ENCODE assay signal across 12 mouse cellular contexts in the genomic region with DNA sequence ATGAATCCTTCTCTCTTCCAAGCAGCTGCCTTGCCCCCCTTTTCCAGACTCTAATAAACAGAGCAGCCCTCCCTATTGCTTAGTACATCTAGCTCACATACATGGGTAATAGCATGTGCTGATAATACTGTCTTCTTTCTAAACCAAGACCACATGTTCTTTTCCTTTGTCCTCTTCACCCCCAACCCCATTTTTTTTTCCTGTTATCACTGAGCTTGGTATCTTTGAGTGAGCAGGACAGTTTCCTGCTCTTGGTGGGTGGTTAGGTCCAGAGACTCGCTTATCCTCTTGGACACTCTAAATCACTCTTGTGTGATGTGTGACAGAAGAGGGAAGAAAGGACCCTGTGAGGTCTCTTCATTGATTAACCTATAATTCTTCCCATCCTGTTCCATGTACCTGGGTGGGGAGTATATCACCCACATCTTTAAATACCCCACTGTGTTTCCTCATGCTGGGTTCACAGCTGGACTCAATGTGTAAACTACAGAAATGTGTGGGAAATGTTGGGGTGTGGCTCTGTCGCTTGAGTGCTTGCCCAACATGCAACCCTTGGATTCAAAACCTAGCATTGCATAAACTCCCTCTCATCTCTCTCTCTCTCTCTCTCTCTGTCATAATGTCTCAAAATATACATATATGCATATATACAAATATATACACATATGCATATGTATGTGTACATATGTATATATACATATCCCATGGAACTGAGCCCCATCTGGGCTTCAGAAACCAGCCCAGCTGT. TPM values are rescaled to one million over a fixed set of nuclear protein-coding genes. Genes with fewer than 3 reads are reported as not detected.
DNase-seq lines count a peak whose midpoint lies in the region; ATAC-seq and TF ChIP-seq lines count a peak whose summit lies in the region.
"Had no signal": no experiment of that assay in that cellular context is flagged by ENCODE, and none has a peak within 500 bp of the region (broad histone marks: within the 10 kb centered on the region; RNA-seq: fewer than 3 reads in every experiment).

No protein-coding gene starts in this region.

- peaks cover 30% of the 10 kb centered on the region for H3K4me1 ChIP-seq in forebrain, embryonic 15.5 days
- peaks cover 35% of the 10 kb centered on the region for H3K4me1 ChIP-seq in forebrain, embryonic 13.5 days
- peaks cover 46 to 76% of the 10 kb centered on the region in 2 experiments for H3K4me1 ChIP-seq in MEL (ENCODE audit: control insufficient read depth in 1 of 2, insufficient read depth in 2 of 2, low read length in 2 of 2)
- H3K4me1 ChIP-seq in hindbrain, embryonic 10.5 days (replicated peaks): peaks cover 53% of the 10 kb centered on the region
- H3K4me1 ChIP-seq in midbrain, embryonic 15.5 days: peaks cover 34% of the 10 kb centered on the region

- no peak overlapping the region for H3K9ac ChIP-seq in forebrain, embryonic 15.5 days (replicated peaks)
- no peak overlapping the region for H3K9ac ChIP-seq in forebrain, embryonic 13.5 days
- H3K9ac ChIP-seq in MEL (ENCODE audit: control insufficient read depth, low read depth, low read length, poor library complexity, severe bottlenecking): peak overlapping the region; percentile 15; the same call in 1 of the 2 replicates
- no peak overlapping the region for H3K9ac ChIP-seq in midbrain, embryonic 15.5 days
- H3K9ac ChIP-seq: intestine, embryonic 15.5 days had no signal

- 90% methylated on average over 2 of the region's 2 CpGs for WGBS in forebrain, embryonic 15.5 days
- 96% methylated on average over 2 of the region's 2 CpGs for WGBS in forebrain, embryonic 13.5 days
- 81% methylated on average over 2 of the region's 2 CpGs for WGBS in hindbrain, embryonic 10.5 days
- 93% methylated on average over 2 of the region's 2 CpGs for WGBS in midbrain, embryonic 15.5 days

- peak overlapping the region; percentile 57 for H3K27ac ChIP-seq in forebrain, embryonic 15.5 days (replicated peaks)
- no peak overlapping the region for H3K27ac ChIP-seq in forebrain, embryonic 13.5 days
- peak overlapping the region; percentile 92 for H3K27ac ChIP-seq in MEL (ENCODE audit: control insufficient read depth, low read depth, low read length)
- peak overlapping the region; percentile 82 for H3K27ac ChIP-seq in hindbrain, embryonic 10.5 days
- peak overlapping the region; percentile 70; the same call in 1 of the 2 replicates for H3K27ac ChIP-seq in midbrain, embryonic 15.5 days

- TF ChIP-seq EP300 in MEL (IDR thresholded peaks at IDR 0.05; ENCODE audit: low read depth in 1 of 2, low read length in 2 of 2): peak; percentile 46 to 61; a peak in 2 of 4 replicates

- no peaks in the 10 kb centered on the region for H3K9me3 ChIP-seq in forebrain, embryonic 15.5 days
- H3K9me3 ChIP-seq in forebrain, embryonic 13.5 days (replicated peaks): no peaks in the 10 kb centered on the region
- no peaks in the 10 kb centered on the region for H3K9me3 ChIP-seq in MEL (replicated peaks; ENCODE audit: insufficient read depth, low read length)
- H3K9me3 ChIP-seq in hindbrain, embryonic 10.5 days: no peaks in the 10 kb centered on the region
- no peaks in the 10 kb centered on the region for H3K9me3 ChIP-seq in midbrain, embryonic 15.5 days
- H3K9me3 ChIP-seq: forebrain, embryonic 10.5 days; intestine, embryonic 15.5 days had no signal

- peaks cover 2% of the 10 kb centered on the region; the same call in 1 of the 2 replicates for H3K79me2 ChIP-seq in MEL (ENCODE audit: control insufficient read depth, insufficient read depth, low read length, poor library complexity)

- ATAC-seq in forebrain, embryonic 15.5 days (replicated peaks): no peak
- ATAC-seq in forebrain, embryonic 13.5 days: no peak
- ATAC-seq in midbrain, embryonic 15.5 days (replicated peaks): no peak; the same call in 1 of the 2 replicates
- ATAC-seq: intestine, embryonic 15.5 days had no signal

- H3K4me3 ChIP-seq in forebrain, embryonic 15.5 days: no peak overlapping the region
- H3K4me3 ChIP-seq in forebrain, embryonic 13.5 days: no peak overlapping the region
- H3K4me3 ChIP-seq in MEL (ENCODE audit: control insufficient read depth in 1 of 2, insufficient read depth in 1 of 2, low read depth in 2 of 2, low read length in 2 of 2): no peak overlapping the region
- H3K4me3 ChIP-seq in hindbrain, embryonic 10.5 days: no peak overlapping the region
- no peak overlapping the region for H3K4me3 ChIP-seq in midbrain, embryonic 15.5 days
- H3K4me3 ChIP-seq: intestine, embryonic 15.5 days; myocyte had no signal

- no peak for TF ChIP-seq CTCF in MEL (IDR thresholded peaks at IDR 0.05 in 2 of 3, conservative IDR thresholded peaks at IDR 0.05 in 1 of 3; ENCODE audit: control insufficient read depth in 1 of 3, insufficient read depth in 1 of 3, low read depth in 2 of 3, low read length in 3 of 3, poor library complexity in 1 of 3, severe bottlenecking in 1 of 3)

- no peak overlapping the region for H3K4me2 ChIP-seq in forebrain, embryonic 15.5 days (replicated peaks)
- no peak overlapping the region for H3K4me2 ChIP-seq in forebrain, embryonic 13.5 days
- H3K4me2 ChIP-seq in midbrain, embryonic 15.5 days: no peak overlapping the region
- H3K4me2 ChIP-seq: intestine, embryonic 15.5 days had no signal

- peak; percentile 43 for DNase-seq in MEL (ENCODE audit: low read depth, low spot score)
- no peak for DNase-seq in hindbrain, embryonic 10.5 days (ENCODE audit: low spot score)
- DNase-seq in kidney, postnatal 10 days: no peak
- DNase-seq in gastrocnemius, adult 18-20 months (ENCODE audit: low spot score): no peak
- no peak for DNase-seq in thymus, postnatal 10 days (ENCODE audit: low spot score in 2 of 2)
- DNase-seq: thymus, adult 18-20 months had no signal

- H3K36me3 ChIP-seq in forebrain, embryonic 15.5 days: no peaks in the 10 kb centered on the region
- H3K36me3 ChIP-seq in forebrain, embryonic 13.5 days (ENCODE audit: poor library complexity, severe bottlenecking): no peaks in the 10 kb centered on the region
- H3K36me3 ChIP-seq in MEL (ENCODE audit: control insufficient read depth in 1 of 2, insufficient read depth in 2 of 2, low read length in 2 of 2): peaks cover 0 to 65% of the 10 kb centered on the region in 2 experiments; a peak in 2 of 4 replicates
- no peaks in the 10 kb centered on the region for H3K36me3 ChIP-seq in hindbrain, embryonic 10.5 days
- no peaks in the 10 kb centered on the region for H3K36me3 ChIP-seq in midbrain, embryonic 15.5 days (replicated peaks)
- H3K36me3 ChIP-seq: forebrain, embryonic 10.5 days; intestine, embryonic 15.5 days had no signal

- H3K27me3 ChIP-seq in forebrain, embryonic 15.5 days: no peaks in the 10 kb centered on the region
- H3K27me3 ChIP-seq in forebrain, embryonic 13.5 days: peaks cover 31% of the 10 kb centered on the region; the same call in 1 of the 2 replicates
- H3K27me3 ChIP-seq in MEL (ENCODE audit: control insufficient read depth in 1 of 2, insufficient read depth in 2 of 2, low read length in 2 of 2): no peaks in the 10 kb centered on the region
- H3K27me3 ChIP-seq in hindbrain, embryonic 10.5 days (ENCODE audit: insufficient read depth, poor library complexity, severe bottlenecking): no peaks in the 10 kb centered on the region
- H3K27me3 ChIP-seq in midbrain, embryonic 15.5 days (replicated peaks): no peaks in the 10 kb centered on the region
- H3K27me3 ChIP-seq: intestine, embryonic 15.5 days had no signal

- no peak for TF ChIP-seq POLR2A in MEL (IDR thresholded peaks at IDR 0.05; ENCODE audit: control insufficient read depth in 1 of 2, insufficient read depth in 1 of 2, low read depth in 1 of 2, low read length in 2 of 2, poor library complexity in 1 of 2)

- no peak for TF ChIP-seq RAD21 in MEL (IDR thresholded peaks at IDR 0.05; ENCODE audit: low read depth, low read length)

TF ChIP-seq in MEL, 35 proteins besides CTCF, POLR2A, EP300 and RAD21:
- TF ChIP-seq SIN3A (IDR thresholded peaks at IDR 0.05; ENCODE audit: low read length) (0 out of 2 replicates have a peak, but pooled peaks have one; percentile 47), CHD2 (IDR thresholded peaks at IDR 0.05; ENCODE audit: low read length) (no peak), MAZ (IDR thresholded peaks at IDR 0.05; ENCODE audit: low read depth, low read length) (peak; percentile 41; the same call in 1 of the 2 replicates), USF1 (IDR thresholded peaks at IDR 0.05; ENCODE audit: low read depth, low read length) (no peak), RCOR1 (IDR thresholded peaks at IDR 0.05; ENCODE audit: low read depth, low read length) (0 out of 2 replicates have a peak, but pooled peaks have one; percentile 30), MYC (IDR thresholded peaks at IDR 0.05; ENCODE audit: low read depth, low read length) (peak; percentile 48; the same call in 1 of the 2 replicates), MAX (IDR thresholded peaks at IDR 0.05; ENCODE audit: low read length) (peak; percentile 23), ZKSCAN1 (IDR thresholded peaks at IDR 0.05; ENCODE audit: low read depth, low read length) (no peak), TCF12 (IDR thresholded peaks at IDR 0.05; ENCODE audit: low read depth, low read length) (peak; percentile 44; the same call in 1 of the 2 replicates), GATA1 (IDR thresholded peaks at IDR 0.05; ENCODE audit: low read depth, low read length) (0 out of 2 replicates have a peak, but pooled peaks have one; percentile 3), ZNF384 (IDR thresholded peaks at IDR 0.05; ENCODE audit: low read depth, low read length) (peak; percentile 77), ETS1 (IDR thresholded peaks at IDR 0.05; ENCODE audit: low read depth, low read length) (peak; percentile 76), MXI1 (IDR thresholded peaks at IDR 0.05; ENCODE audit: low read depth, low read length) (peak; percentile 33; the same call in 1 of the 2 replicates), HCFC1 (IDR thresholded peaks at IDR 0.05; ENCODE audit: low read depth, low read length) (no peak)

RNA-seq across cellular contexts. Expression of a gene that starts 58.9 kb away (rescaled TPM):
- polyA plus RNA-seq in forebrain, embryonic 15.5 days (2015; fragmentation: Nextera tagmentation; extraction: Ambion mirVana): 69.5 and 71.9 TPM in 2 replicates
- 38.8 and 41.9 TPM in 2 replicates for polyA plus RNA-seq in forebrain, embryonic 13.5 days (2015; fragmentation: Nextera tagmentation; extraction: Ambion mirVana)
- total RNA-seq in MEL (2012; rRNA removed): 2.8 and 3.0 TPM in 2 replicates
- polyA plus RNA-seq in MEL (2012; ENCODE audit: insufficient read depth in 1 of 2, insufficient read length in 2 of 2, low read depth in 1 of 2, low replicate concordance in 2 of 2, missing spikeins in 1 of 2): 1 to 10 TPM in 1 of 2 experiments, not detected in 1; 1.3 TPM
- 13.3 and 20.6 TPM in 2 replicates for polyA plus RNA-seq in hindbrain, embryonic 10.5 days (2016; fragmentation: Nextera tagmentation; extraction: Ambion mirVana)
- 95.1 and 98.5 TPM in 2 replicates for polyA plus RNA-seq in midbrain, embryonic 15.5 days (2015; fragmentation: Nextera tagmentation; extraction: Ambion mirVana)
- under 1 TPM; 0.43 to 0.80 TPM for total RNA-seq in gastrocnemius, adult 18-20 months (2021)
